Comparison of ENCODE assay signal across 11 mouse cellular contexts in the genomic region with DNA sequence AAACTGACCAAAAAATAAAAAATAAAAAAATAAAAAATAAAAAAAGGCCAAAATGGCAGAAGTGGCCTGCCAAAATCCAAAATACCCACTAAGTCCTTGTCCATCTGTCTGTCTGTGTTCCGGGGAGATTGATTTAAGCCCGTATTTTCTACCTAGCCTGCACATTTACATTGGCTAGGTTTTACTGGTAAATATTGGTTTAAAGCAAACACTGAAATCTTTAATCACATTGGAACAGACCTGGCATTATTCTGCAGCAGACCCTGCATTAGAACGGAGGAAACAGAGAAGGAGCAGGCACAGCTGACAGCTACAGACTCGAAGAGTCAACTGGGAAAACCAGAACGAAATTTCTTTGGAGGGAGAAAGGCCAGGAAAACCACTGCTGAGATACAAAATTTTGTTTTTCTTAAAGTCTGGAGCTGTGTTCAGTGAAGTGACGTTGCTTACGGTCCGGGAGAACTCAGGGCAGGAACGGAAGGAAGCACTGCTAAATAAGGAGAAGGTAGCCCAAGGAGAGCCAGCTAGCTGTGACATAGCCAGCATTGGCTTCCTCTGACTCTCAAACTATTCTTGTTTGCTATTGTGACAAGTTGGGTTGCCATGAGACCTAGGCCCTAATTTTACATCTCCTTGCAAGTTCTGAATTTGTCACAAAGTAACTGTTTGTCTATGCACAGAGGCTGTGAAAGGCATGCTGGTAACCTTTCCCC.
DNase-seq lines count a peak whose midpoint lies in the region; ATAC-seq and TF ChIP-seq lines count a peak whose summit lies in the region.
"Had no signal": no experiment of that assay in that cellular context is flagged by ENCODE, and none has a peak within 500 bp of the region (broad histone marks: within the 10 kb centered on the region; RNA-seq: fewer than 3 reads in every experiment).

No protein-coding gene starts in this region.

- TF ChIP-seq CTCF in intestine, postnatal 0 days (IDR thresholded peaks at IDR 0.05; ENCODE audit: low read depth) = no peak

- WGBS in intestine, embryonic 14.5 days = 40% methylated on average over 9 of the region's 9 CpGs
- 59% methylated on average over 9 of the region's 9 CpGs for WGBS in intestine, postnatal 0 days
- WGBS in heart, embryonic 14.5 days = 48% methylated on average over 9 of the region's 9 CpGs

- no peaks in the 10 kb centered on the region for H3K27me3 ChIP-seq in intestine, embryonic 14.5 days (replicated peaks; ENCODE audit: control insufficient read depth, insufficient read depth, low read length)
- H3K27me3 ChIP-seq in intestine, postnatal 0 days (replicated peaks; ENCODE audit: control insufficient read depth, insufficient read depth, low read length) = no peaks in the 10 kb centered on the region
- no peaks in the 10 kb centered on the region for H3K27me3 ChIP-seq in heart, embryonic 14.5 days (ENCODE audit: control insufficient read depth, insufficient read depth, low read length)
- H3K27me3 ChIP-seq: CH12.LX had no signal

- H3K9ac ChIP-seq in intestine, embryonic 14.5 days (ENCODE audit: low read length) = no peak overlapping the region
- no peak overlapping the region for H3K9ac ChIP-seq in intestine, postnatal 0 days (ENCODE audit: low read depth, low read length)
- no peak overlapping the region; the same call in 1 of the 2 replicates for H3K9ac ChIP-seq in heart, embryonic 14.5 days (ENCODE audit: low read length)

- H3K9me3 ChIP-seq in intestine, embryonic 14.5 days (ENCODE audit: control insufficient read depth, low read length) = no peaks in the 10 kb centered on the region
- H3K9me3 ChIP-seq in intestine, postnatal 0 days (ENCODE audit: control insufficient read depth) = no peaks in the 10 kb centered on the region
- no peaks in the 10 kb centered on the region for H3K9me3 ChIP-seq in heart, embryonic 14.5 days (ENCODE audit: control insufficient read depth, low read length)

- no peak overlapping the region for H3K4me2 ChIP-seq in intestine, embryonic 14.5 days (ENCODE audit: low read length)
- H3K4me2 ChIP-seq in intestine, postnatal 0 days (replicated peaks; ENCODE audit: low read depth) = no peak overlapping the region
- no peak overlapping the region for H3K4me2 ChIP-seq in heart, embryonic 14.5 days (ENCODE audit: low read length)

- no peak for DNase-seq in intestine, embryonic 14.5 days (ENCODE audit: low spot score)
- DNase-seq in c-Kit-positive CD71-positive TER-119-positive erythroid progenitor cells, embryonic 14.5 days (ENCODE audit: low spot score) = no peak
- no peak for DNase-seq in right cerebral cortex, adult 18-20 months
- DNase-seq: kidney, adult 9 months; thymus, adult 2 months had no signal

- peaks cover 9% of the 10 kb centered on the region; the same call in 1 of the 2 replicates for H3K4me1 ChIP-seq in intestine, embryonic 14.5 days (replicated peaks; ENCODE audit: control insufficient read depth, insufficient read depth, low read length)
- H3K4me1 ChIP-seq in intestine, postnatal 0 days (replicated peaks; ENCODE audit: control insufficient read depth, insufficient read depth, low read length) = no peaks in the 10 kb centered on the region
- no peaks in the 10 kb centered on the region for H3K4me1 ChIP-seq in brown adipose tissue, adult 24 weeks (ENCODE audit: control insufficient read depth, insufficient read depth, insufficient read length, low read length)
- H3K4me1 ChIP-seq in heart, embryonic 14.5 days (ENCODE audit: control insufficient read depth in 2 of 2, insufficient read depth in 2 of 2, low read length in 2 of 2) = peaks cover 6 to 18% of the 10 kb centered on the region in 2 experiments

- H3K27ac ChIP-seq in intestine, embryonic 14.5 days (ENCODE audit: low read depth) = peak overlapping the region; percentile 12; the same call in 1 of the 2 replicates
- no peak overlapping the region for H3K27ac ChIP-seq in intestine, postnatal 0 days (ENCODE audit: low read depth, low read length)
- 0 out of 2 replicates have a peak overlapping the region, but pooled peaks have one; percentile 5 for H3K27ac ChIP-seq in brown adipose tissue, adult 24 weeks (replicated peaks; ENCODE audit: low read depth, low read length)
- 0 out of 4 replicates have a peak overlapping the region, but pooled peaks have one; percentile 14 to 22 for H3K27ac ChIP-seq in heart, embryonic 14.5 days (replicated peaks in 1 of 2; ENCODE audit: control insufficient read depth in 1 of 2, insufficient read depth in 1 of 2, low read depth in 2 of 2, low read length in 2 of 2)

- ATAC-seq in intestine, embryonic 14.5 days (replicated peaks; ENCODE audit: low FRiP score, low TSS enrichment, low read depth) = no peak
- no peak for ATAC-seq in intestine, postnatal 0 days
- no peak for ATAC-seq in heart, embryonic 14.5 days (ENCODE audit: insufficient number of reproducible peaks, insufficient read depth, low FRiP score, low read depth)
- peak; percentile 56; the same call in 1 of the 2 replicates for ATAC-seq in monocyte, adult 5-6 weeks (replicated peaks; ENCODE audit: insufficient number of reproducible peaks, low FRiP score, low TSS enrichment, poor library complexity, severe bottlenecking)
- ATAC-seq in activated CD4-positive, CD25-positive, alpha-beta regulatory T cell, adult 4 months = no peak

- H3K4me3 ChIP-seq in intestine, embryonic 14.5 days (ENCODE audit: low read depth, low read length) = no peak overlapping the region
- no peak overlapping the region for H3K4me3 ChIP-seq in intestine, postnatal 0 days (ENCODE audit: low read depth, low read length)
- H3K4me3 ChIP-seq in brown adipose tissue, adult 24 weeks (ENCODE audit: insufficient read depth, low read depth, low read length) = peak overlapping the region; percentile 29; the same call in 1 of the 2 replicates
- H3K4me3 ChIP-seq in heart, embryonic 14.5 days (ENCODE audit: control insufficient read depth in 1 of 2, insufficient read depth in 1 of 2, low read depth in 1 of 2, low read length in 2 of 2) = no peak overlapping the region

- no peaks in the 10 kb centered on the region for H3K36me3 ChIP-seq in intestine, embryonic 14.5 days (ENCODE audit: control insufficient read depth, insufficient read depth, low read length)
- no peaks in the 10 kb centered on the region for H3K36me3 ChIP-seq in intestine, postnatal 0 days (ENCODE audit: control insufficient read depth, insufficient read depth)
- H3K36me3 ChIP-seq in heart, embryonic 14.5 days (ENCODE audit: control insufficient read depth, insufficient read depth, low read length) = no peaks in the 10 kb centered on the region
